Mouse (Mus musculus): ENCODE data around the gene Rbp3. TPM values are rescaled to one million over a fixed set of nuclear protein-coding genes. Genes with fewer than 3 reads are reported as not detected.

The Rbp3 gene
- total RNA-seq, 4 experiments from 2014 or later = 0.32 TPM; not detected in 3

DNA sequence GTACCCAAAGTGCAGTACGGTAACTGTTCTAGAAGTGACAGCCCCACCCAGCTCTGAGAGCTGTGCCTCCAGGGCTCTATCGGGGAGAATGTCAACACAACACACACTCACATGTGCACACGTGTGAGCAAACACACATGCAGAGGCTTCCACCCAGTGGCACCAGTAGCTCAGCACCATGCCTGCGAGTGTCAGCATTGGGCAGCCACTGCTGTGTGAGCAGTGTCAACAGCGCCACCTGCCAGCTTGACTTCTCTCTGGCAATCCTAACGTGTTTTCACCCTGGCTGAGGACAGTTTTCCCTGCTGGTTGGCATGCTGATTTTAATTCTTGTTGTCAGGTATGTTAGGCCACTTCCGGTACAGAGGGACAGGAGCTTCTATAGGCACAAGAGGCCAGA, 18.9 kb downstream of the Rbp3 start:
- DNase-seq (ENCODE audit: low spot score in 2 of 2) = no peak

DNA sequence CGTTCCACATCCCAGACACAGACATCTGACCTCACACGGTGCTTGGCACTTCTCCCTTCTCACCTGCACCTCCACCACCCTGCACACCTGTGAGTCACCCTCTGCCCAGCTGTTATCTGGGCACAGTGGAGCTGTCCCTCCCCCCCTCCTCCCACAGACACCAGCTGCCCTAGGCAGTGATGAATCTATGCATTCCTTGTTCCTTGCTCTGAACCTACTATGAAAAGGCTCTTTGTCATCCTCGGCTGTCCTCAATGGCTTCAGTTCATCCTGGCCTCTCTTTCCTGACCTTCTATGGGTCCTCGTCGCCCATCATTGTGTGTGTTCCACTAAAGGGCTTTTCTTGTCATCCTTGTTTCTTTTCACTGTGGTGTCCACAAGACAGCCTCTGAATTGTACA, 20.9 kb downstream of the Rbp3 start:
- peak in 1 of 2 experiments; percentile 46 for DNase-seq (ENCODE audit: low spot score in 2 of 2)

DNA sequence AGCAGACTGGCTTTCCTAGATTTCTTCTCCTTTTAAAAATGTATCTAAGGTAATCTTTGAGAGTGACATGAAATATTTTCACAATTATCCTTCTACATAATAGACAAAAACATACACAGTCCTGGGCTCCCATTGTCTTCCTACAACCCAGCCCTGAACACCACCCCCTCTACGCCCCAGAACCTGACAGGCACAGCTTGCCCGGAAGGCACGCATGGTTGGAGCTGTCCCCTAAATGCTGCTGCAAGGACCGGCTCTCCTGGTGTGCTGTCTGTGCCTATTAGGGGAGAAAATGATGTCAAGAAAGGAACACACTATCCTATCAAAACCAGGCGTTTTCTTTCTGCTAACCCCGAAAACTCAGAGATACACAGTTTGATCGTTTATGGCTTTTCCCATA, 23.9 kb downstream of the Rbp3 start:
- DNase-seq (ENCODE audit: low spot score in 2 of 2) = no peak

DNA sequence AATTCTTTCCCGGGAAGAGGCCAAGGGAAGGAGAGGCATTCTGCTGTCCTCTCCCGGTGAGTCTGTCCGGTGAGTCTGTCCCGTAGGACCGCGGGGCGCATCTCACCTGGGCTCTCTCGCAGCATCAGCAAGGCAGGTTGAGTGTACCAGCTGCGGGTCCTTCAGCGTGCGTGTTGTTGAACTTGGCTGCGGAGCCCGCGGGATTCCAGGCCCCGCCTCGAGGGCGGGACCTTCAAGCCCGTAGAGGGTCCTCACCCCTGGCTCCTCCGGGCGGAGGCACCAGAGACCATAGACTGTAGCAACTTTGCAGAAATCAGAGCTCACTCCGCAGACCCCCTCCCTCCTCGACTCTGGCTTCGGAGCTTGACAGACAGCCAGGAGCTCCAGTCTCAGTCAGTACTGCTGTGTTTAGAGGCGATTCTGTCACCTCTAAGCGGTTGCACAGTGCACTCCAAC, 24.8 kb downstream of the Rbp3 start, which contains the start of gene Zfp488:
TSS of gene Zfp488 (minus strand) at position 161 of the 456 bp plus-strand sequence.
- no peak for DNase-seq (ENCODE audit: low spot score in 2 of 2)

DNA sequence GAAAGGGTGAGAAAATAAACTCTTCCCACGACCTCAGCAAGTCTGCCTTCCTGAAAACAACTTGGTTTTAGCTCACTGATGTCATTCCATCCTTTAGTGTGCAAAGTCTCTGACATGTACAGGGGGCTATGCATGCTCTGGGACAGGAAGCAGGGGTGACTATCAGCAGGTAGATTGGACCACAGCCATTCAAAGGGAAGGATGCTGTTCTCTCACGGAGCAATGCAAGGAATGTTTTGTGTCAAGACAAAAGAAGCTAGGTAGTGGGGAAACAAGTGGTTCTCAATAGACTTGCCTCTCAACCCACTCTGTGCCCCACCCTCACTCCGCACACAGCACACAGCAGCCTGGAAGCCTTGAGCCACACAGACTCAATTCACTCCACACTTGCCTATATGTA, 35.4 kb downstream of the Rbp3 start:
- DNase-seq (ENCODE audit: low spot score in 2 of 2) = no peak

DNA sequence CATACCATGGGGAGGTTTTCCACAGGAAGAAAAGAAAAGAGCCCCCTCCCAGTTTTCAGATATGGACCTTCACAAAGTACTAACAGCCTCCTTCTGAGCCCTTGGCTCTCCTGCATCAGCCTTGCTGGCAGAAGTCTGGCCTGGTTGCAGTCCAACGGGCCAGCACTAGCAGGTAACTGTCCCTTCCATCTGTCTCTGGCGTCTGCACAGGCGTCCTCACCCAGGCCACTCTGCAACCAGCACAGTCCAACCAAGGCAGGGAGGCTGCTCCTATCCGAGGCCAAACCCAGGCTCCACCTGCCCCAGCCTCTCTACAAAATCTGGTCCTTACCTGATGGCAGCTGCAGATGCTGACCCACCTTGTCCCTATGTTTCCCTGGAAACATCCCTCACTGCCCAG, 38.2 kb downstream of the Rbp3 start:
- no peak for DNase-seq (ENCODE audit: low spot score in 2 of 2)

DNA sequence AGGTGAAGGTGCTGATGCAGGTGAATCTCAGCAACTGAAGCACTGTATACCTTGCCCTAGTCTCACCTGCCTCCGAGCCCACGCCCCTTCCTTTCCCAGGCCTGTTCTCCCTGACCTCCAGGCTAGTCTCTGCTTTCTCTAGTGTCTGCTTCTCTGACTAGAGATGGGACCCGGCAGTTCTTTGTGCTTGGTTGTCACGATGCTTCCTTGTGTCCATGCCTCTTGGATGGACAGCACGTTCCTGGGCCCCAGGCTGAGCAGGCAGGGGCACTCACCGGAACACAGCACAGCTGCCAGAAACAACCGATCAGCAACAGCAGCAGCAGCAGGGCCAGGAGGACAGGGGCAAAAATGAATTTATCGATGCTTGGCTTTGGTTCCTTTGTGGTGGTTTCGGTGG, 39.2 kb downstream of the Rbp3 start:
- DNase-seq (ENCODE audit: low spot score in 2 of 2) = no peak

DNA sequence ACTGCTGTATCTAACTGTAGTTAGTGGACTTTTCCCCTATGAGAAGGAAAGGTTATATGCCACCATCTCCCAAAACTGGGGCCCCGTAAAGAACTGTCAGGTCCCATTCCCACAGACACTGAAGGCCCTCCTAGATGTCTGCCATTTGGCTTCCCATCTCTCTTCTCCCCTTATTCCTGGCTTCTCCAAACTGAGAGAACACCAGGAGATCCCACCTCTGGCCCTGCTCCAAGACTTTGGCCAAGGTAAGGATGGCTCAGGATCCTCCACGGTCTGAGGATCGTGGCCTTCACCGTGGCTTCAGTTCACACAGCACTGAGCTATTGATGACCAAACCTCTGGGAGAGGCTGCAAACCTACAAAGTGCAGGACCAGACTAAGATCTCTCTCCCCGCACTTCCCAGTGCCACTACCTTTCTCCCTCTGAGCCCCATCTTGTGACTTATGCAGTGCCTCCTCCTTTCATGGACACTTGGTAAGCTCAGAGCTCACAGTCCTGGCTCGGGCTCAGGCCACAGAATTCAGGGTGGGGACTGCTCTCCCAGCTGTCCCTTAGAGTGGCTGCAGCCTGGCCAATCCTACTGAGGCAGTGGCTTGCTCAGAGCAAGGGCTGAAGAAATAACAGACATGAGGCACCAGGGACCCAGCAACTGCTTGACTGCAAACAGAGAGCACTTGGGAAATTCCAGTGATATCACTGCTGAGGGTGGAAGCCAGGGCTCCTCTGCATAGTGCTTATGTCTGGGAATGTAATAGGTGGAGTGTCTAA, 39.9 kb downstream of the Rbp3 start:
- no peak for DNase-seq (ENCODE audit: low spot score in 2 of 2)

DNA sequence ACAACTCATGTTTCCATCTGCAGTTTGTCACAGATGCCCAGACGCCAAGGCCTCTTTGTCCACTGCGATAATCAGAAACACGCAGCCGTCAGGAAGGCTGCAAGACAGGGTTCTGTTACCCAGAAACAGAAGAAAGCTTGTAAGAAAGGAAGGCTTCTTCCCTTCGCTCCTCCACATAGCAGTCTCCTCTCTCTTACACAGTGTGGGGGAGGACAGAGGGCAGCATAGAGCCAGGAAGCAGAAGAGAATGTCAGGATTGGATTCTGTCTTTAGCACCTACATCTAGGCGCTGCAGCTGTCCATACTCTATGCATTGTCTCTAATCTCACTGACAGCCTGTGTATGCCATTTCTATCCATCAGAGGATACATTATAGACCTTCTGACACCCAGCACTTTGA, 43.6 kb downstream of the Rbp3 start:
- DNase-seq (ENCODE audit: low spot score in 2 of 2) = no peak

DNA sequence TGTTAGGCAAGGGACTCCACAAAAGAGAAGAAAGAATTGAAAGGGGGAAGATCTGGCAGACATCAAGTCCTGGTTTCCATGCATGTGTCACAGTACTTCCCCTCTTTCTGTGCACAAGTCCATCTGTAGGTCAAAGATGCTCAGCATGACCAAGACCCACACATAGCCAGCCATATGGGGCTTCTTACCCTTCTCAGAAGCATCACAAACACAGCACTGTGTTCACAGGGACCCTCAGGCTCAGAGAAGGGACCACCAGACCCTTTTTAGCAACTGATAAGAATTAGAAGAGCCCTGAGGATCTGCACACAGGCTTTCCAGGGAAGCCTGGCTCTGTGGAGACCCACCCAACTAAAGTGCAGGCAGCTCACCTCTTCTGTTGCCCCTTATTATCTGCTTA, 46.3 kb downstream of the Rbp3 start:
- DNase-seq (ENCODE audit: low spot score in 2 of 2) = no peak

DNA sequence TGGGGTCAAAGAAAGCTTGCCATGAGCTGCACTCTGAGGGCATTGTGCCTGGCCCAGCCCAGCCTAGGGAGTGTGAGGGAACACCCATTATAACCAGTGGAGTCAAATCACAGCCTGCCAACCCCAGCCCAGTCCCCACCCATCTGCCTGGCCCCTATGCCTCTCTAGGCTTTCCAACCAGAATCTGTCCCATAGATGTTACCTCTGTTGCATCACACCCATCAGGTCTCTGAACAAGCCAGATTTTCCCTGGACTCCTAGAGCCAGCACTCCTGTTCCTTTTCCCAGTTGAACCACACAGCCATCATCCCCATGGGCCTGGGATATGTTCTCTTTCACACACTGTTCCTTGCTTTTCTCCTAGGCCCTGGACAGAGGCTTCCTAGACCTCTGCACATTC, 47.6 kb downstream of the Rbp3 start:
- DNase-seq (ENCODE audit: low spot score in 2 of 2) = no peak

DNA sequence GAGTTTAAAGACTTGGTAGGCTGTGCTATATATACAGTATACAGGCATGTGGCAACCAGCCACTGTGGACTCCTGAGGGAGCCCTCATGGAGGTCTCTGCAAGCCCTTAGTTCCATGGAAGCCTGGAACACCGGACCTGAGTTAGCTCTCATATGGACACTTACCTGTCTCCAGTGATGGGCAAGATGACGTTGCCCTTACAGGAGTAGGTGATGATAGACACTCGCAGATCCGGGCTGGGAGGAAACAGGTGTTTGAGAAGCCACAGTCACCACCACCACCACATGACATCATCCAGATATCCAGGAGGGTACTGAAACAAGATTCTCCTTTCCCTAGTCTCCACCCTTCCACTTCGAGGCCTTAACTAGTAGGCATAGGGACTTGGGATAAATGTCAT, 48.6 kb downstream of the Rbp3 start:
- DNase-seq (ENCODE audit: low spot score in 2 of 2) = no peak

Other genes starting within 250 kb of the Rbp3 start
- 1 to 10 TPM; 2.8 to 3.4 (median 2.9) TPM for gene Gdf10, start 30.4 kb upstream of the Rbp3 start, total RNA-seq (2022)
- gene Gdf2, start 13.0 kb upstream of the Rbp3 start, total RNA-seq (2022) = not detected
- gene Zfp488, start 24.8 kb downstream of the Rbp3 start, total RNA-seq (2022) = 1 to 10 TPM; 3.4 to 4.6 (median 4.2) TPM
- not detected for gene Gm30083, start 61.2 kb downstream of the Rbp3 start, total RNA-seq (2022)
- gene Gm5460, start 62.8 kb downstream of the Rbp3 start, total RNA-seq (2022) = not detected
- gene Antxrl, start 98.7 kb downstream of the Rbp3 start, total RNA-seq (2022) = not detected
- under 1 TPM; 0.60 to 0.96 (median 0.72) TPM for gene Anxa8, start 132.0 kb downstream of the Rbp3 start, total RNA-seq (2022)
- not detected for gene A630023A22Rik, start 148.8 kb downstream of the Rbp3 start, total RNA-seq (2022)
- not detected for gene Npy4r, start 198.5 kb downstream of the Rbp3 start, total RNA-seq (2022)
- 1 to 10 TPM; 2.9 to 3.5 (median 3.2) TPM for gene Gprin2, start 247.7 kb downstream of the Rbp3 start, total RNA-seq (2022)

All from left cerebral cortex, adult 8-10 months (tissue).